Mouse (Mus musculus) C2C12 (cell line): ENCODE measurements around the gene Trim72. TPM values are rescaled to one million over a fixed set of nuclear protein-coding genes. Genes with fewer than 3 reads are reported as not detected.

Experiments used
- H3K27me3 ChIP-seq: one replicate; pipeline ENCODE4 v1.6.1; 2011; ENCODE audit not compliant: control insufficient read depth, insufficient read depth, insufficient read length
- H3K36me3 ChIP-seq: one replicate; pipeline ENCODE4 v1.6.1; 2011; ENCODE audit not compliant: control insufficient read depth, insufficient read depth
- H3K4me3 ChIP-seq: one replicate; pipeline ENCODE4 v1.5.1; 2011; ENCODE audit warnings: mild to moderate bottlenecking, control low read depth; ENCODE audit not compliant: poor library complexity, insufficient read depth, severe bottlenecking
- H3K79me2 ChIP-seq: one replicate; pipeline ENCODE4 v1.6.1; 2011; ENCODE audit not compliant: control insufficient read depth, insufficient read depth
- H3K79me3 ChIP-seq: one replicate; pipeline ENCODE4 v1.6.1; 2011; ENCODE audit warnings: low read depth, control low read depth
- H3ac ChIP-seq: one replicate; pipeline ENCODE3; 2011; ENCODE audit warnings: low read depth; ENCODE audit not compliant: control insufficient read depth, insufficient read length
- CEBPB ChIP-seq: IDR thresholded peaks from one replicate; pipeline ENCODE4 v1.6.1; 2011; ENCODE audit warnings: low read depth, mild to moderate bottlenecking, control low read depth, moderate library complexity
- CTCF ChIP-seq: IDR thresholded peaks from one replicate; pipeline ENCODE4 v1.5.1; 2011; ENCODE audit not compliant: control insufficient read depth, insufficient read depth, insufficient read length
- FOSL1 ChIP-seq: IDR thresholded peaks from one replicate; pipeline ENCODE4 v1.8.0; 2011; ENCODE audit warnings: mild to moderate bottlenecking, low read length; ENCODE audit not compliant: poor library complexity, insufficient read depth, severe bottlenecking
- MAX ChIP-seq: IDR thresholded peaks from one replicate; pipeline ENCODE4 v1.6.1; 2011; ENCODE audit warnings: mild to moderate bottlenecking, control low read depth
- MYOD1 ChIP-seq: IDR thresholded peaks from one replicate; pipeline ENCODE4 v1.6.1; 2011; ENCODE audit warnings: low read depth; ENCODE audit not compliant: control insufficient read depth, insufficient read length
- MYOG ChIP-seq: IDR thresholded peaks from one replicate; pipeline ENCODE4 v1.6.1; 2011; ENCODE audit not compliant: control insufficient read depth, insufficient read length; ENCODE audit errors: extremely low read depth
- USF1 ChIP-seq: IDR thresholded peaks from one replicate; pipeline ENCODE4 v1.6.1; 2011; ENCODE audit warnings: low read depth, mild to moderate bottlenecking, control low read depth, moderate library complexity
- polyA plus RNA-seq: library from polyadenylated mRNA; unstranded; fragments of >200 nt; fragmentation: generic; extraction: Trizol; gene quantifications from one replicate; pipeline ENCODE4 v1.2.1, GENCODE M21; 2012; ENCODE audit warnings: missing spikeins

Trim72 gene
- polyA plus RNA-seq, 1 experiment: 0.83 TPM

- Histone ChIP-seq H3K27me3 (no peaks in the 10 kb centered on the region), H3ac (no peak overlapping the region), H3K79me2 (no peaks in the 10 kb centered on the region), H3K79me3 (no peaks in the 10 kb centered on the region), H3K36me3 (no peaks in the 10 kb centered on the region), H3K4me3 (no peak overlapping the region)
- TF ChIP-seq CEBPB: no peak
- no peak for TF ChIP-seq FOSL1
- TF ChIP-seq MAX: no peak
- TF ChIP-seq CTCF: no peak
Measured at GRCm38 (mm10) chr7:128004150-128004486, 369 bp downstream of the Trim72 start.

- Histone ChIP-seq H3K79me3 (no peaks in the 10 kb centered on the region), H3ac (no peak overlapping the region), H3K4me3 (no peak overlapping the region), H3K79me2 (no peaks in the 10 kb centered on the region), H3K36me3 (no peaks in the 10 kb centered on the region), H3K27me3 (no peaks in the 10 kb centered on the region)
- TF ChIP-seq CEBPB (no peak), CTCF (no peak), MYOD1 (peak; percentile 62)
Measured at GRCm38 (mm10) chr7:128004487-128005362, 976 bp downstream of the Trim72 start.

- no peak overlapping the region for H3K4me3 ChIP-seq
- TF ChIP-seq CTCF: no peak
- no peak for TF ChIP-seq MYOG
- TF ChIP-seq FOSL1: no peak
- TF ChIP-seq CEBPB: no peak
- TF ChIP-seq MAX: no peak
- TF ChIP-seq MYOD1: no peak
- TF ChIP-seq USF1: no peak
Measured at GRCm38 (mm10) chr7:128006193-128006592, 2.4 kb downstream of the Trim72 start.

GRCm38 (mm10) chr7:128009715-128010340 lies 6.1 kb downstream of the Trim72 start:
- Histone ChIP-seq H3ac (no peak overlapping the region), H3K79me2 (no peaks in the 10 kb centered on the region), H3K27me3 (no peaks in the 10 kb centered on the region), H3K79me3 (no peaks in the 10 kb centered on the region), H3K4me3 (no peak overlapping the region), H3K36me3 (no peaks in the 10 kb centered on the region)
- no peak for TF ChIP-seq CEBPB
- no peak for TF ChIP-seq USF1
- TF ChIP-seq MAX: no peak
- no peak for TF ChIP-seq MYOD1
- TF ChIP-seq MYOG: no peak
- no peak for TF ChIP-seq CTCF
- TF ChIP-seq FOSL1: no peak

More at GRCm38 (mm10) chr7:128006193-128006592, 2.4 kb downstream of the Trim72 start:
- Histone ChIP-seq H3ac (no peak overlapping the region), H3K27me3 (no peaks in the 10 kb centered on the region), H3K36me3 (no peaks in the 10 kb centered on the region), H3K79me3 (no peaks in the 10 kb centered on the region), H3K79me2 (no peaks in the 10 kb centered on the region)

- no peaks in the 10 kb centered on the region for H3K79me2 ChIP-seq
- no peaks in the 10 kb centered on the region for H3K36me3 ChIP-seq
- no peaks in the 10 kb centered on the region for H3K79me3 ChIP-seq
- no peak for TF ChIP-seq MYOG
- TF ChIP-seq USF1: no peak
- no peak for TF ChIP-seq MYOD1
- no peak for TF ChIP-seq CEBPB
- no peak for TF ChIP-seq MAX
- no peak for TF ChIP-seq CTCF
- no peak for TF ChIP-seq FOSL1
- H3ac ChIP-seq: no peak overlapping the region
- H3K4me3 ChIP-seq: no peak overlapping the region
- H3K27me3 ChIP-seq: no peaks in the 10 kb centered on the region
Measured at GRCm38 (mm10) chr7:128012136-128012780, 8.5 kb downstream of the Trim72 start.
